Mouse (Mus musculus) heart, embryonic 14.5 days (tissue): ENCODE data around the gene Oas3. TPM values are rescaled to one million over a fixed set of nuclear protein-coding genes. Genes with fewer than 3 reads are reported as not detected.

Experiments
- ATAC-seq: fragments of 200-750 bp; cut with Nextera tagmentation; 2 replicates; pipeline ENCODE4 v1.8.0; 2017; ENCODE audit warnings: low read depth, moderate TSS enrichment; ENCODE audit not compliant: insufficient number of reproducible peaks, insufficient read depth, low FRiP score
- H3K27ac ChIP-seq, 2 experiments: fragments of 200-500 bp in 1 of 2; fragments of 300-500 bp in 1 of 2; sonication (generic) in 1 of 2; replicated peaks in 1 of 2; 2 replicates each; pipeline ENCODE4 v1.5.1; 2012 to 2014; ENCODE audit warnings: low read depth in 2 of 2, low read length in 2 of 2, control low read depth in 1 of 2, mild to moderate bottlenecking in 1 of 2, mixed read lengths in 1 of 2; ENCODE audit not compliant: control insufficient read depth in 1 of 2, insufficient read depth in 1 of 2
- H3K27me3 ChIP-seq: fragments of 300-500 bp; sonication (generic); 2 replicates; pipeline ENCODE4 v1.6.1; 2014; ENCODE audit warnings: mild to moderate bottlenecking, low read length, control low read depth; ENCODE audit not compliant: control insufficient read depth, insufficient read depth
- H3K36me3 ChIP-seq: fragments of 300-500 bp; sonication (generic); 2 replicates; pipeline ENCODE4 v1.6.1; 2014; ENCODE audit warnings: mild to moderate bottlenecking, control low read depth, low read length, mixed read lengths; ENCODE audit not compliant: control insufficient read depth, insufficient read depth
- H3K4me1 ChIP-seq, 2 experiments: fragments of 200-500 bp in 1 of 2; fragments of 300-500 bp in 1 of 2; sonication (generic) in 1 of 2; 2 replicates each; pipeline ENCODE4 v1.6.1; 2012 to 2014; ENCODE audit warnings: low read length in 2 of 2, control low read depth in 1 of 2, mixed read lengths in 1 of 2; ENCODE audit not compliant: control insufficient read depth in 2 of 2, insufficient read depth in 2 of 2
- H3K4me2 ChIP-seq: fragments of 300-500 bp; sonication (generic); 2 replicates; pipeline ENCODE4 v1.6.1; 2014; ENCODE audit warnings: mild to moderate bottlenecking, low read length
- H3K4me3 ChIP-seq, 2 experiments: fragments of 200-500 bp in 1 of 2; fragments of 300-500 bp in 1 of 2; sonication (generic) in 1 of 2; 2 replicates each; pipeline ENCODE4 v1.5.1; 2012 to 2014; ENCODE audit warnings: low read length in 2 of 2, mild to moderate bottlenecking in 2 of 2, control low read depth in 1 of 2, low read depth in 1 of 2, moderate library complexity in 1 of 2; ENCODE audit not compliant: control insufficient read depth in 1 of 2, insufficient read depth in 1 of 2
- H3K9ac ChIP-seq: fragments of 300-500 bp; sonication (generic); 2 replicates; pipeline ENCODE4 v1.6.1; 2014; ENCODE audit warnings: mild to moderate bottlenecking, low read length
- H3K9me3 ChIP-seq: fragments of 300-500 bp; sonication (generic); 2 replicates; pipeline ENCODE4 v1.6.1; 2016; ENCODE audit warnings: low read length, control low read depth; ENCODE audit not compliant: control insufficient read depth
- WGBS: fragments of 180-500 bp; shearing (Covaris S2); extraction: QIAGEN DNeasy Blood & Tissue Kit; methylation state at CpG from one replicate; pipeline ENCODE4 v1.1.7; 2014; 5-methylcytosine and 5-hydroxymethylcytosine counted together
- polyA plus RNA-seq: library from polyadenylated mRNA; unstranded; fragments of >200 nt; fragmentation: Nextera tagmentation; extraction: Ambion mirVana; gene quantifications from 2 replicates; pipeline ENCODE4 v1.2.1, GENCODE M21; 2014

Gene Oas3
- polyA plus RNA-seq, 1 experiment from 2014 or later = 0.27 TPM

DNA sequence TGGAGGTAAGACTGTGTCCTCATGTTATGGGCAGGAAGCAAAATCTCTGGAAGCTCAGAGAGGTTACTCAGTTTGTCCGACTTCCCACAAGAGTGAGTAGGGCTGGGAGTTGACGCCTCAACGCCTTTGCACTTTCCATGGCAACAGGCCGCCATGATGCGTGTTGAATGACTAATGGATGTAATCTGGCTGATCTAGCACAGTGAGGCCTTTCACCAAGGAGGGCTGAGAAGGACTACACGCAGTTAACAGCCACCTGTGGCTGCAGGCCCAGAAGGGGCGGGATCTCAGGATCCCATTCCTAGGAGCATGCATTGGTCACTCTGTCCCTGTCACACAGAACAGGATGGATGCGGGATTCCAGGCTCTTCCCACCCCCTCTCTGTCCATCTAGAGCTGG, 64.7 kb downstream of the Oas3 start:
- H3K4me2 ChIP-seq = no peak overlapping the region
- ATAC-seq = no peak
- H3K4me1 ChIP-seq = peaks cover 5 to 17% of the 10 kb centered on the region in 2 experiments; a peak in 2 of 4 replicates
- H3K4me3 ChIP-seq = no peak overlapping the region
- peaks cover 72% of the 10 kb centered on the region for H3K27me3 ChIP-seq
- H3K9ac ChIP-seq = no peak overlapping the region
- no peak overlapping the region for H3K27ac ChIP-seq
- no peaks in the 10 kb centered on the region for H3K36me3 ChIP-seq
- 68% methylated on average over 8 of the region's 8 CpGs for WGBS
- H3K9me3 ChIP-seq = no peaks in the 10 kb centered on the region

DNA sequence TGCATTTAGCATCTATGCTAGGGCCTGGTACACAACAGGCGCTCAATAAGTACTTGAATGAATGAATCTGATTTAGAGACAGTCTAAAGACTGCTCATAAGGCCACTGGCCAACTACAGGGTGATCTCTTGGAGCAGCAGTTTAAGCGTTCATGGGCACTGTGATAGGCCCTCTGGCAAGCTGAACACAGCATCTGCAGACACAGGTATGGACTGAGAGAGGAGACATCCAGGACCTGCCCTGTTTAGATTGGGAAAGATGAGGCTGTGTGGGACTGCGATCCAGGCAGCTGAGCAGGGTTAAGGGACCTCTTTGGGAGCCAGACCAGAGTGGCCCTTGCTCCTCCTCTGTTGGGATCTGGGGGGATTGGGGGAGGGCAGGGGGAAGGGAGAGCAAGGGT, 65.6 kb downstream of the Oas3 start, which contains the start of gene Dtx1:
Dtx1 (minus strand) TSS at position 101 of the 400 bp plus-strand sequence.
- H3K4me1 ChIP-seq = peaks cover 5 to 17% of the 10 kb centered on the region in 2 experiments; a peak in 2 of 4 replicates
- peak within 1 kb of the TSS; percentile 60 for H3K4me2 ChIP-seq
- peak within 1 kb of the TSS; percentile 30 to 34 for H3K4me3 ChIP-seq
- no peaks in the 10 kb centered on the region for H3K36me3 ChIP-seq
- WGBS = 33% methylated on average over 3 of the region's 3 CpGs
- ATAC-seq = no peak
- no peaks in the 10 kb centered on the region for H3K9me3 ChIP-seq
- peaks cover 76% of the 10 kb centered on the region for H3K27me3 ChIP-seq
- H3K9ac ChIP-seq = peak within 1 kb of the TSS; percentile 53; the same call in 1 of the 2 replicates
- no peak within 1 kb of the TSS for H3K27ac ChIP-seq

DNA sequence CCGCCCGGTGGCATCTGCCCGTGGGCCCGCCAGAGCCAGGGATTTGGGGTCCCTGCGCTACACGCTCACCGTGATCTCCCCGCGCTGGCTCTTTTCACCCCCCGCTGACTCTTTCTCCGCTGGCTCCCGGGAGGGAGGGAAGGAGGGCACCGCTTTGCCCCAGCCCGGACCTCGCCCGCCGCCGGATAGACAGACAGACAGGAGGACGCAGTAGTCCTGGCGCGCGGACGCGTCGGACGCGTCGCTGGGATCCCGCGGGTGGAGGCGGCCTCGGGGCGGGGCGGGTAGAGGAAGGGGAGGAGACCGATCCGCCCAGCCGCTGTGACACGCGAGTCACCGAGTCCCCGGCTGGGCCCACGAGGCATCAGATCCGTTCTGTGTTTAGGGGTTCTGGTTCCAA, 66.0 kb downstream of the Oas3 start:
- 2% methylated on average over 43 of the region's 43 CpGs for WGBS
- ATAC-seq = no peak
- Histone ChIP-seq H3K4me1 (peaks cover 5 to 17% of the 10 kb centered on the region in 2 experiments; a peak in 2 of 4 replicates), H3K4me3 (peak overlapping the region; percentile 30 to 34), H3K27ac (no peak overlapping the region), H3K9me3 (no peaks in the 10 kb centered on the region), H3K27me3 (peaks cover 80% of the 10 kb centered on the region), H3K36me3 (no peaks in the 10 kb centered on the region), H3K9ac (0 out of 2 replicates have a peak overlapping the region, but pooled peaks have one; percentile 53), H3K4me2 (peak overlapping the region; percentile 60)

DNA sequence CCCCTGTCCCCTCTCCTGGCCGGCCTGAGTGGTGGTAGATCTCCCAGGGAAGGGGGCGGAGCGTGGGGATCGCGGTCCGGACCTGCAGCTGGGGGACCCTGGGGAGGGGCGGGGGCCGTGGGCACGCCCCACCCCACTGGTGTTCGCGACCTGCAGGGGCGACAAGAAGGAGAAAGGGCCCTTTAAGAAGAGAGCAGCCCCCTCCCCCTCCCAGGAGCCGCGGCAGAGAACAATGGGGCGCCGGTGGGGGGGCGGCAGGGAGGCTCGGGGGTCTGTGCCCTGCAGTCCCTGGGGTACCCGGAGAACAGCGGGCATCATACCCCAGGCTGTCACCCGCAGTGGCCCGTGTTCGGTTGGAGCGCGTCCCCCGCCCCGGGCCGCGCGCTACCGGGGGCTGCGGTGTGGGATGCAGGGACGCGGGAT, 66.6 kb downstream of the Oas3 start:
- peak overlapping the region; percentile 53; the same call in 1 of the 2 replicates for H3K9ac ChIP-seq
- no peaks in the 10 kb centered on the region for H3K9me3 ChIP-seq
- peak overlapping the region; percentile 60 for H3K4me2 ChIP-seq
- WGBS = 2% methylated on average over 25 of the region's 34 CpGs
- no peaks in the 10 kb centered on the region for H3K36me3 ChIP-seq
- peaks cover 85% of the 10 kb centered on the region for H3K27me3 ChIP-seq
- peak overlapping the region; percentile 30 to 34 for H3K4me3 ChIP-seq
- H3K4me1 ChIP-seq = peaks cover 5 to 17% of the 10 kb centered on the region in 2 experiments; a peak in 2 of 4 replicates
- ATAC-seq = no peak
- no peak overlapping the region for H3K27ac ChIP-seq

DNA sequence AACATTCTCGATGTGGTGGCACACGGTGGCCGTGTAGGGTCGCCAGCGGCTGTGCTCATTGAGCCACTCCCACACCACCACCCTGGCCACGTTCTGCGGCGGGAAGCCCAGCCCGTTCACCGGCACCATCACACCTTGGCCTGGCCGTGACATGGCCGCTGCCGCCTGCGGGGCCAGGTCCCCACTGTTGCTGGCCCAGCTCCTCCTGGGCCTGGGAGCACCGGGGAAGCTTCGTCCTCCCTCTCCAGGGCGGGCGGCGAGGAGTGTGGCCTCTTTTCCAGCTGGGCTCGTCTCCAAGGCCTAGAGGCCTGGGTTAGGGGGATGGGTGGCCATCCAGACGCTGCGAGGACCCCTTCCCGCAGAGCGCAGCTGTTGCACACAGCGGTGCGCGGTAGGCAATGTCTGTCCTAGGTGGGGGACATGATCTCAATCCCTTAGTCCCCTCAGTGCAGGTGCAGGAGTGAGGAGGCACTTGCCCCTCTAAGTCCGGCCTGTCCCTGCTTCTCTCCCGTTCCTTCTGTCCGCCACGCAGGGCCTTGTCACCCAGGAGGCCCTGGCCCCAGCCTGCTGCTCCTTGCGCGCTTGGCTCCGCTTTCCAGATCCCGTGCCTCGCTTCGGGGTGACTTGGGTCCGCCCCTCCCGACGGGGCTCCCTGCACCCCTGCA, 67.2 kb downstream of the Oas3 start:
- peak overlapping the region; percentile 53 for H3K9ac ChIP-seq
- H3K27ac ChIP-seq = no peak overlapping the region
- ATAC-seq = peak; percentile 34; the same call in 1 of the 2 replicates
- peaks cover 90% of the 10 kb centered on the region for H3K27me3 ChIP-seq
- H3K4me3 ChIP-seq = peak overlapping the region; percentile 30 to 34
- H3K9me3 ChIP-seq = no peaks in the 10 kb centered on the region
- H3K4me2 ChIP-seq = peak overlapping the region; percentile 60
- H3K36me3 ChIP-seq = no peaks in the 10 kb centered on the region
- H3K4me1 ChIP-seq = peaks cover 3 to 15% of the 10 kb centered on the region in 2 experiments; a peak in 2 of 4 replicates
- 4% methylated on average over 40 of the region's 40 CpGs for WGBS

DNA sequence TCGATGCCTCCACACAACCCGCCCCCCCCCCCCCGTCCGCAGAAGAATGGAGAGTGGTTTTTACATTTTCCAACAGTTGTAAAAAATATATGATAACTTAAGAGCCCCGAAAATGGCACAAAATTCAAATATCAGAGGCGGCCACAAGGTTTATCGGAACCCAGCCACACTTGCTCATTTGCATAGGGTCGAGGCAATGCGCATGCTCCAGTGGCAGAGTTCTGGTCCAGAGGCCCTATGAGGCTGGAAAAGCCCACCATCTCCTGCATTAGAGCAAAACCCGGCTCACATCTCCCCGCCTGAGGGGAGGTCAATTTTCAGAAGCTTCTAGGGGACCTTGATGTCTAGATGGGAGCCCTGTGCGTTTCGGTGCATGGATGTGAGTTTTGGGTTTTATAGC, 70.5 kb downstream of the Oas3 start:
- no peaks in the 10 kb centered on the region for H3K36me3 ChIP-seq
- no peak overlapping the region for H3K4me3 ChIP-seq
- peaks cover 3 to 15% of the 10 kb centered on the region in 2 experiments; a peak in 2 of 4 replicates for H3K4me1 ChIP-seq
- 49% methylated on average over 13 of the region's 13 CpGs for WGBS
- no peak for ATAC-seq
- no peak overlapping the region for H3K9ac ChIP-seq
- H3K27me3 ChIP-seq = peaks cover 75% of the 10 kb centered on the region
- no peak overlapping the region for H3K27ac ChIP-seq
- H3K9me3 ChIP-seq = no peaks in the 10 kb centered on the region
- H3K4me2 ChIP-seq = no peak overlapping the region; the same call in 1 of the 2 replicates

DNA sequence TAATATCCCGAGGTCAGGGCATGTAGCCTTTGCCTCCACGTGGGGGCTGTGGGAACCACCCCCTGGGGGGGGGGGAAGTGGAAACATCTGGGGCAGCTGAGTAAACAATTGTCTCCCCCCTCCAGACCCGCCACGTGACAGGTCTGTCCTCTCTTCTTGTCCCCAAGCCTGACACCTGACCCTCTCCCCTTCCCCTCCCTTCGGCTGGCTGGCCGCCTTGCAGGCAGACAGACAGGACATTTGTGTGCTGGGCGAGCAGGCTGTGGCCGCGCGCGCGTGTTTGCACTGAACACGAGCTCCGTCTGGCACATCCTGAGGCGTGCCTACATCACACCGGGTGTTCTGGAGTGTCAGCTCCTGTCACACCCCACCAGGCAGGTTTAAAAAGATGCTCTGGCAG, 70.9 kb downstream of the Oas3 start:
- Histone ChIP-seq H3K27me3 (peaks cover 70% of the 10 kb centered on the region), H3K4me3 (no peak overlapping the region), H3K27ac (no peak overlapping the region), H3K9me3 (no peaks in the 10 kb centered on the region), H3K4me2 (no peak overlapping the region; the same call in 1 of the 2 replicates), H3K4me1 (peaks cover 3 to 15% of the 10 kb centered on the region in 2 experiments; a peak in 2 of 4 replicates), H3K9ac (no peak overlapping the region), H3K36me3 (no peaks in the 10 kb centered on the region)
- no peak for ATAC-seq
- 6% methylated on average over 16 of the region's 16 CpGs for WGBS
